In the genomic region with DNA sequence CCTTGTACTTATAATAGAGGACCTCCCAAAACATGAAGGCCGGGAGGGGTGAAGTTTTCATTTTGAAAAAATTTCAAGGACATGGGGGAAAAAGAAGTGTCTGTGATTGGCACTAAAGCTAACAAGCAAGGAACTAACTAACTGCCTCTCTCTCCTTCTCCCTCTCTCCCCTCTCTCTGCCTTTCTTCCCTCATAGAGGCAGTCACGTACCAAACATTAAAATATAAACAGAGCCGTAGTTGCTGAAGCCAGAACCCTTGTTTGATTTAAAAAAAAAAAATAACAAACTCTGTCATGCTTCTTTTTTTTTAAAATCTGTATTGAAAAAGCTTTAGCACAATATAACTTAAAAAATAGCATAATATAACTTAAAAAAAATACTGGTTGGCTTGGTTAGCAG, we compare ENCODE assay signal across 14 mouse cellular contexts. TPM values are rescaled to one million over a fixed set of nuclear protein-coding genes. Genes with fewer than 3 reads are reported as not detected.
A peak's percentile ranks its signal among the peaks of the same experiment; 100 is the strongest.
DNase-seq lines count a peak whose midpoint lies in the region; ATAC-seq lines count a peak whose summit lies in the region.
"Had no signal": no experiment of that assay in that cellular context is flagged by ENCODE, and none has a peak within 500 bp of the region (broad histone marks: within the 10 kb centered on the region; RNA-seq: fewer than 3 reads in every experiment).

No protein-coding gene starts in this region.

- H3K4me1 ChIP-seq in kidney, embryonic 15.5 days = peaks cover 46% of the 10 kb centered on the region
- H3K4me1 ChIP-seq in embryonic facial prominence, embryonic 10.5 days = peaks cover 60% of the 10 kb centered on the region
- H3K4me1 ChIP-seq in hindbrain, embryonic 13.5 days (replicated peaks) = peaks cover 68% of the 10 kb centered on the region
- H3K4me1 ChIP-seq in limb, embryonic 11.5 days (ENCODE audit: control insufficient read depth, insufficient read depth, low read length) = peaks cover 34% of the 10 kb centered on the region

- no peak overlapping the region for H3K4me3 ChIP-seq in kidney, embryonic 15.5 days (replicated peaks)
- H3K4me3 ChIP-seq in embryonic facial prominence, embryonic 10.5 days = peak overlapping the region; percentile 21; the same call in 1 of the 2 replicates
- H3K4me3 ChIP-seq in hindbrain, embryonic 13.5 days = peak overlapping the region; percentile 31
- H3K4me3 ChIP-seq in limb, embryonic 11.5 days (ENCODE audit: low read depth, low read length) = no peak overlapping the region
- H3K4me3 ChIP-seq: heart, adult 2 months had no signal

- H3K27ac ChIP-seq in kidney, embryonic 15.5 days = peak overlapping the region; percentile 56
- H3K27ac ChIP-seq in embryonic facial prominence, embryonic 10.5 days (replicated peaks) = no peak overlapping the region
- peak overlapping the region; percentile 93 for H3K27ac ChIP-seq in hindbrain, embryonic 13.5 days
- no peak overlapping the region for H3K27ac ChIP-seq in limb, embryonic 11.5 days (replicated peaks; ENCODE audit: low read depth, low read length)
- H3K27ac ChIP-seq: heart, adult 2 months had no signal

- H3K4me2 ChIP-seq in kidney, embryonic 15.5 days = peak overlapping the region; percentile 54
- H3K4me2 ChIP-seq in hindbrain, embryonic 13.5 days = peak overlapping the region; percentile 56
- H3K4me2 ChIP-seq in limb, embryonic 11.5 days (ENCODE audit: low read depth, severe bottlenecking) = peak overlapping the region; percentile 31; the same call in 1 of the 2 replicates
- H3K4me2 ChIP-seq: midbrain, embryonic 11.5 days had no signal

- H3K36me3 ChIP-seq in kidney, embryonic 15.5 days = no peaks in the 10 kb centered on the region
- H3K36me3 ChIP-seq in embryonic facial prominence, embryonic 10.5 days (replicated peaks) = no peaks in the 10 kb centered on the region
- H3K36me3 ChIP-seq in hindbrain, embryonic 13.5 days = no peaks in the 10 kb centered on the region
- no peaks in the 10 kb centered on the region for H3K36me3 ChIP-seq in limb, embryonic 11.5 days (ENCODE audit: control insufficient read depth, insufficient read depth, low read length)

- no peak for ATAC-seq in kidney, embryonic 15.5 days (replicated peaks; ENCODE audit: low FRiP score)
- ATAC-seq in hindbrain, embryonic 13.5 days (ENCODE audit: low FRiP score) = no peak
- no peak for ATAC-seq in limb, embryonic 11.5 days (ENCODE audit: insufficient number of reproducible peaks, low FRiP score, low TSS enrichment, low read depth)
- ATAC-seq in megakaryocyte-erythroid progenitor cell, adult 5-6 weeks (replicated peaks; ENCODE audit: low FRiP score, low TSS enrichment, poor library complexity, severe bottlenecking) = no peak

- H3K9ac ChIP-seq in kidney, embryonic 15.5 days = no peak overlapping the region
- H3K9ac ChIP-seq in hindbrain, embryonic 13.5 days = peak overlapping the region; percentile 71; the same call in 1 of the 2 replicates
- no peak overlapping the region for H3K9ac ChIP-seq in limb, embryonic 11.5 days (ENCODE audit: low read length)

- H3K9me3 ChIP-seq in kidney, embryonic 15.5 days (replicated peaks) = no peaks in the 10 kb centered on the region
- no peaks in the 10 kb centered on the region for H3K9me3 ChIP-seq in embryonic facial prominence, embryonic 10.5 days
- H3K9me3 ChIP-seq in hindbrain, embryonic 13.5 days = no peaks in the 10 kb centered on the region
- no peaks in the 10 kb centered on the region for H3K9me3 ChIP-seq in limb, embryonic 11.5 days (ENCODE audit: control insufficient read depth, low read length)

- no peak for DNase-seq in kidney, postnatal 10 days
- no peak for DNase-seq in embryonic facial prominence, embryonic 10.5 days (ENCODE audit: low spot score)
- no peak for DNase-seq in limb, embryonic 11.5 days (ENCODE audit: low spot score)
- DNase-seq in left cerebral cortex, adult 18-20 months (ENCODE audit: low spot score in 2 of 2) = no peak
- DNase-seq in ovary, postnatal 36 days (ENCODE audit: low spot score) = no peak
- DNase-seq: cerebellum, adult 2 months; kidney, adult 8-10 months; lung, adult 2 months; thymus, adult 18-20 months had no signal

- H3K27me3 ChIP-seq in kidney, embryonic 15.5 days = peaks cover 13% of the 10 kb centered on the region; the same call in 1 of the 2 replicates
- H3K27me3 ChIP-seq in embryonic facial prominence, embryonic 10.5 days (replicated peaks; ENCODE audit: low read depth, poor library complexity, severe bottlenecking) = no peaks in the 10 kb centered on the region
- H3K27me3 ChIP-seq in hindbrain, embryonic 13.5 days = no peaks in the 10 kb centered on the region
- H3K27me3 ChIP-seq in limb, embryonic 11.5 days (ENCODE audit: control insufficient read depth, insufficient read depth, low read length) = no peaks in the 10 kb centered on the region

- 38% methylated on average over 3 of the region's 3 CpGs for WGBS in kidney, embryonic 15.5 days
- WGBS in embryonic facial prominence, embryonic 10.5 days = 67% methylated on average over 3 of the region's 3 CpGs
- WGBS in hindbrain, embryonic 13.5 days = 17% methylated on average over 3 of the region's 3 CpGs
- 39% methylated on average over 3 of the region's 3 CpGs for WGBS in limb, embryonic 11.5 days

RNA-seq across cellular contexts. Expression of gene Tshz3, which starts 10.9 kb away (rescaled TPM):
- 9.1 and 12.3 TPM in 2 replicates for polyA plus RNA-seq in kidney, embryonic 15.5 days (2015; fragmentation: Nextera tagmentation; extraction: Ambion mirVana)
- polyA plus RNA-seq in embryonic facial prominence, embryonic 10.5 days (2016; fragmentation: Nextera tagmentation; extraction: Ambion mirVana) = 4.0 and 5.0 TPM in 2 replicates
- polyA plus RNA-seq in hindbrain, embryonic 13.5 days (2015; fragmentation: Nextera tagmentation; extraction: Ambion mirVana) = 37.1 and 39.9 TPM in 2 replicates
- 10.9 and 11.0 TPM in 2 replicates for polyA plus RNA-seq in limb, embryonic 11.5 days (2014; fragmentation: Nextera tagmentation; extraction: Ambion mirVana)
- total RNA-seq in megakaryocyte-erythroid progenitor cell, adult 5-6 weeks (2014; fragmentation: Nextera tagmentation) = not detected in 2 replicates
- total RNA-seq in megakaryocyte-erythroid progenitor cell, adult 5-6 weeks (2017) = 0.15 TPM in 1 of 2 replicates, not detected in the other
- 10 to 100 TPM; 42.9 to 45.6 TPM for total RNA-seq in left cerebral cortex, adult 18-20 months (2021)

Comparison
In these comparisons a context has a peak if more than half of its experiments do, and no peak if none do; other contexts are left out.
1. H3K27ac ChIP-seq: peak in kidney, embryonic 15.5 days (single experiment) and hindbrain, embryonic 13.5 days (single experiment); none in embryonic facial prominence, embryonic 10.5 days (single experiment) and limb, embryonic 11.5 days (single experiment).
2. H3K4me3 ChIP-seq: peak in embryonic facial prominence, embryonic 10.5 days (single experiment) and hindbrain, embryonic 13.5 days (single experiment); none in kidney, embryonic 15.5 days (single experiment) and limb, embryonic 11.5 days (single experiment).
3. Peak in every context shown above with its lines, with median percentiles within 50 percentile points of each other: H3K4me2 ChIP-seq.